Mouse (Mus musculus) activated CD4-positive, CD25-positive, alpha-beta regulatory T cell, adult 9 weeks (primary cell): ENCODE data around the gene Cdk16. TPM values are rescaled to one million over a fixed set of nuclear protein-coding genes. Genes with fewer than 3 reads are reported as not detected.

Experiments
- polyA plus RNA-seq: library from polyadenylated mRNA; unstranded; fragments of 100-300 nt; shearing (Covaris generic); gene quantifications from one replicate; pipeline ENCODE4 v1.2.1, GENCODE M21; 2017

Cdk16 gene
- polyA plus RNA-seq = 10.6 TPM

GRCm38 (mm10) chrX:20687519-20688067, at the start of gene Cdk16:
Gene Cdk16, plus strand, starts transcription at chrX:20687954.

DNA sequence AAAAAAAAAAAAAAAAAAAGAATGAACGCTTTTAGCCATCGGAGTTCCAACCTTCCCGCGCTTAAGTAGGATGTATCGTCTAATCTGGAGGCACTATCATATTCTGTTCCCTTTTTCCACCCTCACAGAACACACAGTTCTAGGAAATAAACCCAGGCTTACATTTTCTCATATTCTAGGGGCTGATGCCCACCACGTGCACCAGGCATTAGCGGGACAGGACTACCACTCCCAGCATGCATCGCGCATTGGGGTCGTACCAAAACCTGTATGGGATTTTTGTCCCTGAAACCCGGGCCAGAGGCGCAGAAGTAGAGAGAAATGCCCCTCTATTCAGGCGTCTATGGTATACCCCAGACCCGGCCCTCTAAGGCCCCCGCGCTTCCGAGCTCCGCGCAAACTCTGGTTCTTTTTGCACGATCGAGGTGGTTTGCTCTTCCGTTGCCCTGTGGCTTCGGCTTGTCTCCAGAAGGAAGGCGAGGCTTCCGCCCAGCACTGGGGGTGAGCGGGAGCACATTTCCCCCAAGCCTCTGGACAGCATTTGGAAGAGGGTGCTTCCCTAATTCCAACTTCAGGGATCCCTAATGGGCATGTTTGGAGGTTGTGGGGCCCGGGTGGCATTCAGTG, 29.6 kb upstream of the Cdk16 start, which contains the start of gene Uba1:
TSS of gene Uba1 (plus strand) at position 301 of the 627 bp plus-strand sequence.

GRCm38 (mm10) chrX:20703741-20704290, 16.1 kb downstream of the Cdk16 start, which contains the start of gene Usp11:
Gene Usp11, plus strand, starts transcription at chrX:20703906.

Other genes with a start within 250 kb of the Cdk16 start
- not detected for gene Rgn, start 138.2 kb upstream of the Cdk16 start, polyA plus RNA-seq
- 84.1 TPM for gene Rbm10, start 70.5 kb upstream of the Cdk16 start, polyA plus RNA-seq
- 180 TPM for gene Ndufb11, start 70.3 kb upstream of the Cdk16 start, polyA plus RNA-seq
- gene Uba1, start 29.6 kb upstream of the Cdk16 start, polyA plus RNA-seq = 275 TPM
- gene Usp11, start 16.0 kb downstream of the Cdk16 start, polyA plus RNA-seq = 23.5 TPM
- 185 TPM for gene Araf, start 109.9 kb downstream of the Cdk16 start, polyA plus RNA-seq
- gene Timp1, start 182.2 kb downstream of the Cdk16 start, polyA plus RNA-seq = not detected
- 0.13 TPM for gene Syn1, start 233.1 kb downstream of the Cdk16 start, polyA plus RNA-seq
- gene Cfp, start 243.6 kb downstream of the Cdk16 start, polyA plus RNA-seq = 7.6 TPM